Mouse (Mus musculus) adrenal gland (tissue): ENCODE measurements around the gene Sox18.

Experiments
- intact Hi-C: fragments of 180-260 bp; cut with DNase I; formaldehyde crosslinking; loops from one replicate; pipeline ENCODE4 v1.15.1; 2025

Sox18 gene

GRCm38 (mm10) chr2:181680716-181681117 lies 9.3 kb upstream of the Sox18 start:
- intact Hi-C loops, result no loop called here

GRCm38 (mm10) chr2:181679951-181680715 lies 8.7 kb upstream of the Sox18 start, which contains the start of gene Tcea2:
Tcea2 (plus strand) TSS chr2:181680310.
- intact Hi-C loops, result loop anchor here (2.0 to 5.0 kb wide), 2 partner anchors 21 to 38 kb away; no protein-coding TSS in a partner anchor

- intact Hi-C loops, result loop anchor here (2.0 to 5.0 kb wide), 2 partner anchors 20 to 36 kb away; no protein-coding TSS in a partner anchor
These were observed 7.3 kb upstream of the Sox18 start for GRCm38 (mm10) chr2:181678780-181679179.

- intact Hi-C loops, result loop anchor here (2.0 to 5.0 kb wide), 2 partner anchors 19 to 35 kb away; no protein-coding TSS in a partner anchor
These were observed 6.3 kb upstream of the Sox18 start for GRCm38 (mm10) chr2:181677755-181678098.

- intact Hi-C loops, result loop anchor here (5.0 kb wide), 1 partner anchor 35 kb away; no protein-coding TSS in a partner anchor
These were observed 5.8 kb upstream of the Sox18 start for GRCm38 (mm10) chr2:181677096-181677754.

GRCm38 (mm10) chr2:181676424-181676823 lies 5.0 kb upstream of the Sox18 start:
- intact Hi-C loops, result loop anchor here (5.0 kb wide), 1 partner anchor 34 kb away; no protein-coding TSS in a partner anchor

- intact Hi-C loops, result loop anchor here (5.0 kb wide), 1 partner anchor 33 kb away; no protein-coding TSS in a partner anchor
These were observed 4.0 kb upstream of the Sox18 start for GRCm38 (mm10) chr2:181675454-181675853.

GRCm38 (mm10) chr2:181674934-181675333 lies 3.5 kb upstream of the Sox18 start:
- intact Hi-C loops, result loop anchor here (5.0 kb wide), 1 partner anchor 33 kb away; no protein-coding TSS in a partner anchor

GRCm38 (mm10) chr2:181673501-181673900 lies 2.1 kb upstream of the Sox18 start:
- intact Hi-C loops, result no loop called here

GRCm38 (mm10) chr2:181671984-181672383 lies 544 bp upstream of the Sox18 start:
- intact Hi-C loops, result no loop called here

GRCm38 (mm10) chr2:181670913-181671311 lies 528 bp downstream of the Sox18 start:
- intact Hi-C loops, result no loop called here

- intact Hi-C loops, result no loop called here
These were observed 1.0 kb downstream of the Sox18 start for GRCm38 (mm10) chr2:181670285-181670912.

- intact Hi-C loops, result no loop called here
These were observed 8.2 kb downstream of the Sox18 start for GRCm38 (mm10) chr2:181663298-181663630.

- intact Hi-C loops, result no loop called here
These were observed 8.7 kb downstream of the Sox18 start for GRCm38 (mm10) chr2:181662620-181663297.

GRCm38 (mm10) chr2:181659609-181660055 lies 11.8 kb downstream of the Sox18 start:
- intact Hi-C loops, result loop anchor here (2.0 kb wide), 1 partner anchor 19 kb away; no protein-coding TSS in a partner anchor

GRCm38 (mm10) chr2:181658930-181659555 lies 12.4 kb downstream of the Sox18 start:
- intact Hi-C loops, result loop anchor here (2.0 kb wide), 1 partner anchor 20 kb away; no protein-coding TSS in a partner anchor

- intact Hi-C loops, result loop anchor here (2.0 kb wide), 1 partner anchor 20 kb away; no protein-coding TSS in a partner anchor
These were observed 12.9 kb downstream of the Sox18 start for GRCm38 (mm10) chr2:181658528-181658927.

GRCm38 (mm10) chr2:181657441-181657840 lies 14.0 kb downstream of the Sox18 start:
- intact Hi-C loops, result no loop called here

GRCm38 (mm10) chr2:181656734-181657133 lies 14.7 kb downstream of the Sox18 start, which contains the start of gene Gm29797:
Gm29797 (plus strand) TSS chr2:181657034.
- intact Hi-C loops, result no loop called here

GRCm38 (mm10) chr2:181653523-181653922 lies 17.9 kb downstream of the Sox18 start:
- intact Hi-C loops, result no loop called here
